Mouse (Mus musculus) small intestine, adult 2 months (tissue): ENCODE measurements around the gene Cygb. TPM values are rescaled to one million over a fixed set of nuclear protein-coding genes. Genes with fewer than 3 reads are reported as not detected.

ENCODE experiments used
- H3K27ac ChIP-seq: fragments of 200-500 bp; 2 replicates; pipeline ENCODE4 v1.5.1; 2012; ENCODE audit warnings: low read depth, low read length, control low read depth, inconsistent platforms; ENCODE audit not compliant: insufficient read depth
- H3K27me3 ChIP-seq: fragments of 200-500 bp; 2 replicates; pipeline ENCODE4 v1.6.1; 2012; ENCODE audit warnings: mild to moderate bottlenecking, moderate library complexity, low read length, inconsistent platforms; ENCODE audit not compliant: control insufficient read depth, insufficient read depth
- H3K36me3 ChIP-seq: fragments of 200-500 bp; 2 replicates; pipeline ENCODE4 v1.6.1; 2012; ENCODE audit warnings: mild to moderate bottlenecking, low read length, control low read depth, inconsistent platforms; ENCODE audit not compliant: control insufficient read depth, insufficient read depth
- H3K4me1 ChIP-seq: fragments of 200-500 bp; 2 replicates; pipeline ENCODE4 v1.6.1; 2012; ENCODE audit warnings: low read length, inconsistent platforms, mixed read lengths; ENCODE audit not compliant: control insufficient read depth, insufficient read depth, insufficient read length
- H3K4me3 ChIP-seq: fragments of 200-500 bp; 2 replicates; pipeline ENCODE4 v1.5.1; 2012; ENCODE audit warnings: low read depth, mild to moderate bottlenecking, control low read depth, inconsistent platforms, low read length, moderate library complexity
- CTCF ChIP-seq: fragments of 200-500 bp; IDR thresholded peaks from 2 replicates; pipeline ENCODE4 v1.5.1; 2012; ENCODE audit warnings: low read depth, mild to moderate bottlenecking, control low read depth, inconsistent platforms, low read length, moderate library complexity, mixed read lengths; ENCODE audit not compliant: insufficient replicate concordance, insufficient read length; ENCODE audit errors: extremely low read depth
- POLR2A ChIP-seq: fragments of 200-500 bp; IDR thresholded peaks from 2 replicates; pipeline ENCODE4 v1.6.1; 2012; ENCODE audit warnings: low read depth, mild to moderate bottlenecking, control low read depth, inconsistent platforms, low read length, moderate library complexity
- WGBS: fragments of 180-500 bp; shearing (Covaris S2); methylation state at CpG from one replicate; pipeline ENCODE4 v1.1.7; 2018; 5-methylcytosine and 5-hydroxymethylcytosine counted together
- polyA plus RNA-seq: library from polyadenylated mRNA; depleted of rRNA; stranded (reverse); fragments of >200 nt; gene quantifications from 2 replicates; pipeline ENCODE4 v1.2.3, GENCODE M21; 2012; rRNA removed

The Cygb gene
- polyA plus RNA-seq, 1 experiment, result 23.7 TPM

DNA sequence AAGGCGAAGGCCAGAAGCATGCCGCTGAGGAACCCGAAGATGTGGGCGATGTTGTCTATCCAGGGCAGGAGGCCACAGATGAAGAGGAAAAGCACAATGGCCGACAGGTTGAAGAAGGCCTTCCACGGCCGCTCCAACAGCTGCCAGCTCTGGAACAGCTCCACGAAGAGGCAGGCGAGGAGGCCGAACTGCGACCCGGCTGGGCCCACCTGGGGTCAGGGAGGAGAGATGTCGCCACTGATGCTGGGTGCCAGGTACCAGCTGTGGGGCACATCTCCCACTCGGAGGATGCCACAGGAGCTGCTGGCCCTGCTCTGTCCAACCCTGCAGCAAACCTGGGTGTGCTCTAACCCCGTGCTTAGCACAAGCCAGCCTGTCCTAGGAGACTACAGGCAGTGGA, 54.9 kb downstream of the Cygb start:
- H3K36me3 ChIP-seq, result peaks cover 70% of the 10 kb centered on the region
- H3K4me1 ChIP-seq, result no peaks in the 10 kb centered on the region
- 94% methylated on average over 15 of the region's 15 CpGs for WGBS
- TF ChIP-seq POLR2A (no peak), CTCF (no peak)
- H3K27me3 ChIP-seq, result no peaks in the 10 kb centered on the region
- H3K27ac ChIP-seq, result no peak overlapping the region
- H3K4me3 ChIP-seq, result no peak overlapping the region

GRCm38 (mm10) chr11:116598193-116598592, 55.9 kb downstream of the Cygb start:
- H3K4me1 ChIP-seq, result no peaks in the 10 kb centered on the region
- no peaks in the 10 kb centered on the region for H3K27me3 ChIP-seq
- 89% methylated on average over 8 of the region's 8 CpGs for WGBS
- H3K36me3 ChIP-seq, result peaks cover 61% of the 10 kb centered on the region
- H3K4me3 ChIP-seq, result no peak overlapping the region
- no peak for TF ChIP-seq POLR2A
- TF ChIP-seq CTCF, result no peak
- H3K27ac ChIP-seq, result no peak overlapping the region

- Histone ChIP-seq H3K36me3 (peaks cover 49% of the 10 kb centered on the region), H3K4me1 (no peaks in the 10 kb centered on the region), H3K4me3 (no peak overlapping the region), H3K27me3 (no peaks in the 10 kb centered on the region), H3K27ac (no peak overlapping the region)
- TF ChIP-seq POLR2A, result no peak
- no peak for TF ChIP-seq CTCF
- 84% methylated on average over 19 of the region's 19 CpGs for WGBS
Measured at GRCm38 (mm10) chr11:116596766-116597165, 57.3 kb downstream of the Cygb start.

Other genes starting within 250 kb of the Cygb start
- 1.4 and 2.3 TPM in 2 replicates for gene Rnf157, start 241.3 kb downstream of the Cygb start, polyA plus RNA-seq
- 192 and 574 TPM in 2 replicates for gene Ubald2, start 220.2 kb downstream of the Cygb start, polyA plus RNA-seq
- gene Qrich2, start 188.1 kb downstream of the Cygb start, polyA plus RNA-seq, result 0.01 and 0.13 TPM in 2 replicates
- gene Prpsap1, start 160.1 kb downstream of the Cygb start, polyA plus RNA-seq, result 209 and 451 TPM in 2 replicates
- 19.5 and 47.9 TPM in 2 replicates for gene Sphk1, start 123.4 kb downstream of the Cygb start, polyA plus RNA-seq
- gene Ube2o, start 72.9 kb downstream of the Cygb start, polyA plus RNA-seq, result 7.2 and 7.9 TPM in 2 replicates
- not detected in 2 replicates for gene Aanat, start 67.9 kb downstream of the Cygb start, polyA plus RNA-seq
- 25.3 and 40.8 TPM in 2 replicates for gene Rhbdf2, start 27.3 kb downstream of the Cygb start, polyA plus RNA-seq
- 0.30 TPM in 1 of 2 replicates, not detected in the other for gene Prcd, start 779 bp downstream of the Cygb start, polyA plus RNA-seq
- gene St6galnac1, start 121.2 kb upstream of the Cygb start, polyA plus RNA-seq, result 5.8 TPM in 1 of 2 replicates, not detected in the other
- gene Mxra7, start 173.7 kb upstream of the Cygb start, polyA plus RNA-seq, result 31.6 and 36.2 TPM in 2 replicates
- gene Mettl23, start 189.0 kb upstream of the Cygb start, polyA plus RNA-seq, result 10.3 and 11.6 TPM in 2 replicates
- gene Jmjd6, start 189.1 kb upstream of the Cygb start, polyA plus RNA-seq, result 21.7 and 24.2 TPM in 2 replicates
- gene Mfsd11, start 198.1 kb upstream of the Cygb start, polyA plus RNA-seq, result 15.2 and 27.0 TPM in 2 replicates
- 352 and 658 TPM in 2 replicates for gene Srsf2, start 198.8 kb upstream of the Cygb start, polyA plus RNA-seq